Mouse (Mus musculus): ENCODE measurements around the gene Zpbp. TPM values are rescaled to one million over a fixed set of nuclear protein-coding genes. Genes with fewer than 3 reads are reported as not detected.

Zpbp gene
- total RNA-seq, 2 experiments from 2014 or later = 0.52 to 0.60 TPM

Other genes with a start within 250 kb of the Zpbp start
- gene Spata48, start 314 bp downstream of the Zpbp start, total RNA-seq (2021) = 1 to 10 TPM; 2.1 TPM
- not detected for gene 4930512M02Rik, start 165.4 kb upstream of the Zpbp start, total RNA-seq (2021)
- gene Ikzf1, start 222.6 kb upstream of the Zpbp start, total RNA-seq (2021) = 1 to 10 TPM; 1.7 to 1.8 TPM